Mouse (Mus musculus) bone marrow macrophage, adult 2 months (primary cell): ENCODE data around the gene Ptprd. TPM values are rescaled to one million over a fixed set of nuclear protein-coding genes. Genes with fewer than 3 reads are reported as not detected.

Experiments used
- H3K27ac ChIP-seq: 2 replicates; pipeline ENCODE4 v1.5.1; 2012; ENCODE audit warnings: low read depth, low read length; ENCODE audit not compliant: insufficient read depth
- H3K4me1 ChIP-seq: 2 replicates; pipeline ENCODE4 v1.6.1; 2012; ENCODE audit warnings: low read length; ENCODE audit not compliant: control insufficient read depth, insufficient read depth
- H3K4me3 ChIP-seq: 2 replicates; pipeline ENCODE4 v1.5.1; 2012; ENCODE audit warnings: mild to moderate bottlenecking, low read length, moderate library complexity; ENCODE audit not compliant: insufficient read depth
- CTCF ChIP-seq: IDR thresholded peaks from 2 replicates; pipeline ENCODE4 v1.5.1; 2012; ENCODE audit warnings: low read depth, mild to moderate bottlenecking, low read length, moderate library complexity
- POLR2A ChIP-seq: IDR thresholded peaks from 2 replicates; pipeline ENCODE4 v1.6.1; 2012; ENCODE audit warnings: mild to moderate bottlenecking, low read depth, low read length, borderline replicate concordance
- polyA plus RNA-seq: library from polyadenylated mRNA; stranded (reverse); fragments of >200 nt; gene quantifications from 2 replicates; pipeline ENCODE4 v1.2.4, GENCODE M21; 2012; ENCODE audit not compliant: missing spikeins, insufficient read depth, insufficient read length

Gene Ptprd
- polyA plus RNA-seq, 1 experiment: 1.4 TPM

DNA sequence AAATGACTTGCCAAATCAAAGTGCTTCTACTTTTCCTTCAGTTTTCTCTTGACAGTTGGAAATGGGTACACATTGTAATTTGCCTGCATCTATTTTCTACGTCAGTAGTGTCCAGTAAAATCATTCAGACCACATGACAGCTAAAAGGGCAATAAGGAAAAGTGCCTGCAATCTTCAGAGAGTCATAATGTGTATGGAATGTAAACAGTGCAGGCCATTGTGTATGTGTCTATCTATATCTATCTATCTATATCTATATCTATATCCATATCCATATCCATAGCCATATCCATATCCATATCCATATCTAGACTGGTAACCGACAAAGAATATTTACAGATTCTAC lies 1786.6 kb downstream of the Ptprd start:
- H3K27ac ChIP-seq: no peak overlapping the region

DNA sequence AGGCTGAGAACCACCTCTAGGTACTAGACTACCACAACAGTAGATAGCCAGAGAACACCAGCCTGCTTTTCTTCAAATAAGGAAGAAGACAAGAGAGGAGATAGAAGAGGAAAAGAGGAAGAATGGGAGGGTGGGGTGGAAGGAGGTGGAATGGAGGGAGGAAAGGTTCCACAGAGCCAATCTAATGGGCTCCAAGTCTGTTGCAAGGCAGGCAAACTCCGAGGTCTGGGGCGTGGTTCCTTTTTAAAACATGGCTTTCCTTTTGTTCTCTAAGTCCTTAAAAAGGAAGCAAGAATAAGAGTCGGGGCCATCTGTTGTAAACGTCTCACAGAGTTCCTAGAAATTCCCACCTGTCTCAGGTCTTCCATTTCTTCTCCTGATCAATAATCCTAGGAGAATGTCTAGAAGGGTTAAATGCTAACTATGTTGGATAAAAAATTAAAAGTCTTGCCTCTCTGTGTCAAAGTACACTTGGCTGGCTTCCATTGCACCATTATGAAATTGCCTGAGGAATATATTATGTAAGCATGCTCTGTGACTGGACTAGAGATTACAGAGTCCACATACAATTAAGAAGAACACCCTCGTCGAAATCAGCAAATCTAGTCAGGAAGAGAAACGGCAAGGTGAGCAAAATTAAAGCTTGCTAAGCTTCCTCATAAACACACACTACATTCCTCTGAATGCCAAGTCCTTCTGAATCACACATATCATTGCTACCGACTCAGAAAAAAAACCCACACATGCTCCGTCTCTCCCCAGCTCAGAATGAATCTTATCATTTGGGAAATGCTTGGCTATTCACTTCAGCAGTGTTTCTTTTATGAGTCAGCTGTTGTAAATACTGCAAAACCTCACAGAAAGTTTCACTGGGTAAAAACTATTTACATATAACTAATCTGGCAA lies 1787.2 kb downstream of the Ptprd start:
- Histone ChIP-seq H3K4me1 (no peaks in the 10 kb centered on the region), H3K27ac (no peak overlapping the region), H3K4me3 (no peak overlapping the region)
- TF ChIP-seq POLR2A: no peak
- no peak for TF ChIP-seq CTCF

More for the DNA sequence above, 1786.6 kb downstream of the Ptprd start:
- TF ChIP-seq CTCF (no peak), POLR2A (no peak)
- H3K4me3 ChIP-seq: no peak overlapping the region
- H3K4me1 ChIP-seq: no peaks in the 10 kb centered on the region

DNA sequence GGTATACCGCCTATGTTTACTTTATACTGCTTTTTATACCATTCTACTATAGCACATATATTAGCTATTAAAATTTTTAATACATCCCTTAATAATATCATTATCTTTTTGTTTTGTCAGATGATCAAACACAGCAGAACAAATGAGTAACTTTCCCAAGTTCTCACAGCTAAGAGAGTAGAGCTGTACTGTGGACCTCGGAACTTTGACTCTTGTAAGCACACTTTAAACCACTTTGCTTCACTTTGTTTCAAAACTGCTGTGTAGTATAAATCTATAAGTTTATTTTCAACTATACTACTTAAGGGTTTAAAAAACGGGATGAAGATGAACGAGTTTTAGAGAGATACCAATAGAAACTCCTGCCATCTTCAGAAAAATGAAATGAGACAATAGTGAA lies 1789.6 kb downstream of the Ptprd start:
- H3K4me3 ChIP-seq: no peak overlapping the region
- TF ChIP-seq CTCF: no peak
- no peak for TF ChIP-seq POLR2A
- H3K27ac ChIP-seq: no peak overlapping the region
- H3K4me1 ChIP-seq: no peaks in the 10 kb centered on the region

DNA sequence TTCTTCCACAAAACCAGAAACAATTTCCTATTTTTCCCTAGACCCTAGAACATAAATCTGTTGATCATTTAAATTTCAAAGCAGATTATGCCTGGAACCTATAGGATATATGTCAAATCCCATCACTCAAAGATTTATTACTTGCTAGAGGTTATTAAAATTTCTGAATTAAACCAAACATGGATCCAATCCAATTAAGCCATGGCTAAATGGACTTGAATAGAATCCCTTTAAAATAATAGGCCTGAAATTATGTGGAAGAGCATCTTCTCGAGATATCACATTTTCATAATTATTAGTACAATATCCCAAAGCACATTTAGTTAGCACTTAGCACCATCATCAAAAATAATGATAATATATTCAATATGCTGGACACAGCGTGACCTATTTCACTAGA lies 1792.1 kb downstream of the Ptprd start:
- Histone ChIP-seq H3K4me3 (no peak overlapping the region), H3K27ac (no peak overlapping the region), H3K4me1 (no peaks in the 10 kb centered on the region)
- no peak for TF ChIP-seq POLR2A
- no peak for TF ChIP-seq CTCF

DNA sequence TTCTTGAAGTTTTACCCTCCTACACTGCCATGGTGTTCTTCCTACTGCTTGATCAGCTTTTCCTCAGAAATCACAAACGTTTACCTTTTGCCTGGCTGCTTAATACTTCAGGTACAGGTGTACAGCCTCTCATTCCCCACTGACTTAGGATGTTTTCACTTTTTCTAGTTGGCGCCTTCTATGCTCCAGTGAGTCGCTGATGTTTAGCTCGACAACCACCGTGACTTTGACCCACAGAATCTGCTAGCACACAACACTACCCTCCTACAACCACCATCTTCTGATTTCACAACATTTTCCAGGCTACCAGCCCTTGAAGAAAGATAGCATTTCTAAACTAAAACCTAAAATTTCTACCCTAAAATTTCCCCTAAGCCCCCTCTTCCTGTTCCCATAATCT lies 1794.1 kb downstream of the Ptprd start:
- TF ChIP-seq CTCF (no peak), POLR2A (no peak)
- no peaks in the 10 kb centered on the region for H3K4me1 ChIP-seq
- H3K27ac ChIP-seq: no peak overlapping the region
- H3K4me3 ChIP-seq: no peak overlapping the region

DNA sequence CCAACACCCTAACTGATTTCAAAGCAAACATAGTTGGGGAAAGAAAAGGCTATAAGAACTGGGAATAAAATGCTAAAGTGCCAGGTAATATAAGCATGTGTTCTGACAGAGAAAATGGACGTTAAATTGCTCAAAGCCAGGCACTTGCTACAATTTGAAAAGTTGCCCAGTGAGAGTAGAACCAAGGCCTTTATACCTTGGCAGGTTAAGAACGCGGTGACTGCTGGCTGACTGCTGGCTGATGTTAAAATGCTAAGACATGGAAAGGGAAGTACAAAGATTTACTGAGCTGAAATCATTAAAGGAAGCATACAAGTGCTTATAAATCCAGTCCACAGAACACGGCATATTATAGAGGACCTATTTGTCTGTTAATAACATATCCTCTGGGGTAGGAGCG lies 1796.1 kb downstream of the Ptprd start:
- TF ChIP-seq POLR2A (no peak), CTCF (no peak)
- Histone ChIP-seq H3K4me3 (no peak overlapping the region), H3K27ac (no peak overlapping the region), H3K4me1 (no peaks in the 10 kb centered on the region)

DNA sequence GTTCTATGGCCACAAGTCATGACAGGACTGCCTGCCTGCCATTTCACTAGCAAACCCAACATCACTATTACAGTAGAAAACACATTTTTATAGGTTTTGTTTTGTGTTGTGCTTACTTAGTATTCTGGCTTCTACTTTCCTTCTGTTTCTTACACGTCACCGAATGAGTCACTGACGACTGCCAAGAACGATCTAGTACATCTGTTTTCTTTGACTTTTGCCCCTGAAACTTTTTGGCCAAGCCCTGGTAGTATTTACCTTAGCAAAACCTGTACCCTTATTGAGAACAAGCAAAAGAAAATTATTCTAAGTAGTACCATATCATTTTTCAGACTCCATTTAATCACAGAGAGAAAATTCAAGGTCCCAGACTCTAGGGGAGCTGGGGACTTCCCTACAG lies 1797.2 kb downstream of the Ptprd start:
- Histone ChIP-seq H3K4me1 (no peaks in the 10 kb centered on the region), H3K4me3 (no peak overlapping the region), H3K27ac (no peak overlapping the region)
- TF ChIP-seq CTCF (no peak), POLR2A (no peak)

DNA sequence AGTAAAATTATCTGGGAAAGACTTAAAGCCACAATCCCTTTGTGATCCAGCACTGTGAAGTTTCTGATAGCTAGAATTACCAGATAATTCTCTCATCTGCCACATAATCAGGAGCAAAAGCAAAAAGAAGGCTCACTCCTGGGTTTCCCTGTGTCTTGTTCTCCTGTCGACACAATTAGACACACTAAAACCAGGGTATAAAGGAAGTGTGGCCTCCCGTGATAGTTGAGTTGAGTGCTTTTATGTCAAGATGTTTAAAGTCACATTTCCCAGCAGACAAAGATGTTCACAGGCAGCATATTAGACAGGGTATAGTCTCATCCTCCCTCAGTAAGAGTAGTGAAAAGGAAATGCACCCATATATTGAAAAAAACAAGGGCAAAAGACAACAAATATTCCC lies 1801.7 kb downstream of the Ptprd start:
- Histone ChIP-seq H3K4me1 (no peaks in the 10 kb centered on the region), H3K27ac (no peak overlapping the region), H3K4me3 (no peak overlapping the region)
- TF ChIP-seq POLR2A (no peak), CTCF (no peak)

DNA sequence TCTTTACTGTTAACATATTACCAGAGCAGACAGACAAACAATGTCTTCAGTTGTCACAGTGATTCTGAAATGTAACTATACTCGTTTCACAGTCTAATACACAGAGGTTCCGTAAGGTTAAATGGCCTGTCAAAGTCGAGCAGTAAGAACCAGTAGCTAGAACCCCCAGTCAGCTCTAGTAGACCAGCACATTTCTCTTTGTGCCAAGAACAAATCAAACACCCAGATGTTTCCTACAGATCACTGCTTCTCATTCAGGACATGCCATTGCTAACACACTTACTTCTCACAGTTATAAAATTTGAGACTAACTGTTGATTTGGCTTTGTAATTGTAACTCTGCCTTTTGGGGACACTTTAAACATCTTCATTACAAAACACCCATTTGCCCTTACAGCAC lies 1802.6 kb downstream of the Ptprd start:
- TF ChIP-seq CTCF (no peak), POLR2A (no peak)
- no peak overlapping the region for H3K4me3 ChIP-seq
- no peak overlapping the region for H3K27ac ChIP-seq
- H3K4me1 ChIP-seq: no peaks in the 10 kb centered on the region

DNA sequence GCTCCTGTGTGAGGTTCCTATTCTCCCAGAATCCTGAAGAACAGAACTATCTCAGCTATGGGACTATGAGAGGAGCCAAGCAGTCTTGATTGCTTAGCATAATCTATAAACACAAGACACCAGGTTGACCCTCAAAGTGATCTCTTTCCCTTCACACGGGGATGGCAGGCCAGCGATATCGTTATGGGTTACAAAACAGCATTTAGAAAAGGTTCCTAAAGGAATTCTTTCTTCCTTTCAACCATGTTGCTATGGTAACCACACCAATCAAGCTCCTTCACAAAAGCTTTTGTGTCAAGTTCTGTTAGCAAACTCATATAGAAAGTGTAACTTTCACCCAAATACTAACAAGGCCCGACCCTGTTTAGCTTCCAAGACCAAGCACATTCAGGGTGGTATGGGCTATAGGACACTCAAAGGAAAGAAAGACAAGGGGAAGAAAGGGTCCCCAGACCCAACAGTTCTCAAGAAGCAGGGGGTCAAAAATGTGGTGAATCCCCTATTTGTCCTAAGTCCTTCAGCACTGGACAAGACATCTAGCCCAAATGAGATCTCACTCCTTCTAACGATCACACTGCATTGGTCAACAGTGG lies 1805.8 kb downstream of the Ptprd start:
- no peak for TF ChIP-seq POLR2A
- no peak for TF ChIP-seq CTCF
- no peak overlapping the region for H3K4me3 ChIP-seq
- no peak overlapping the region for H3K27ac ChIP-seq
- H3K4me1 ChIP-seq: no peaks in the 10 kb centered on the region
